Mouse (Mus musculus): ENCODE data around the gene Cdkl4. TPM values are rescaled to one million over a fixed set of nuclear protein-coding genes. Genes with fewer than 3 reads are reported as not detected.
A peak's percentile ranks its signal among the peaks of the same experiment; 100 is the strongest.

The Cdkl4 gene
- polyA plus RNA-seq, 1 experiment from 2014 or later, result 1.6 TPM

- Histone ChIP-seq H3K36me3 (ENCODE audit: insufficient read depth, low read length) (peaks cover 65% of the 10 kb centered on the region), H3K9ac (ENCODE audit: low read depth, low read length) (no peak overlapping the region), H3K4me1 (replicated peaks; ENCODE audit: insufficient read depth, low read length) (no peaks in the 10 kb centered on the region), H3K27me3 (ENCODE audit: insufficient read depth, low read length) (no peaks in the 10 kb centered on the region), H3K27ac (no peak overlapping the region), H3K4me2 (ENCODE audit: low read length) (no peak overlapping the region), H3K9me3 (replicated peaks; ENCODE audit: low read length) (no peaks in the 10 kb centered on the region), H3K4me3 (replicated peaks; ENCODE audit: low read depth, low read length) (no peak overlapping the region)
- DNase-seq (ENCODE audit: low spot score) (no peak), ATAC-seq (replicated peaks; ENCODE audit: low FRiP score, low read depth) (no peak)
- WGBS, result 92% methylated on average over 19 of the region's 19 CpGs
- TF ChIP-seq CTCF (IDR thresholded peaks at IDR 0.05; ENCODE audit: low read depth), result no peak
Measured at GRCm38 (mm10) chr17:80603079-80603625, 25.5 kb upstream of the Cdkl4 start.

GRCm38 (mm10) chr17:80601371-80601770 is 23.8 kb upstream of the Cdkl4 start:
- TF ChIP-seq CTCF (IDR thresholded peaks at IDR 0.05; ENCODE audit: low read depth), result peak; percentile 59
- ATAC-seq (replicated peaks; ENCODE audit: low FRiP score, low read depth), result no peak

GRCm38 (mm10) chr17:80583051-80583450 is 5.4 kb upstream of the Cdkl4 start:
- Histone ChIP-seq H3K36me3 (ENCODE audit: insufficient read depth, low read length) (peaks cover 24% of the 10 kb centered on the region), H3K9ac (ENCODE audit: low read depth, low read length) (no peak overlapping the region)

More at GRCm38 (mm10) chr17:80601371-80601770, 23.8 kb upstream of the Cdkl4 start:
- Histone ChIP-seq H3K4me1 (replicated peaks; ENCODE audit: insufficient read depth, low read length) (no peaks in the 10 kb centered on the region), H3K9ac (ENCODE audit: low read depth, low read length) (no peak overlapping the region), H3K9me3 (replicated peaks; ENCODE audit: low read length) (no peaks in the 10 kb centered on the region), H3K27me3 (ENCODE audit: insufficient read depth, low read length) (no peaks in the 10 kb centered on the region), H3K27ac (no peak overlapping the region), H3K4me3 (replicated peaks; ENCODE audit: low read depth, low read length) (no peak overlapping the region), H3K36me3 (ENCODE audit: insufficient read depth, low read length) (peaks cover 67% of the 10 kb centered on the region), H3K4me2 (ENCODE audit: low read length) (no peak overlapping the region)
- WGBS, result 69% methylated on average over 13 of the region's 13 CpGs
- peak; percentile 50 for DNase-seq (ENCODE audit: low spot score)

GRCm38 (mm10) chr17:80579901-80580300 is 2.3 kb upstream of the Cdkl4 start:
- Histone ChIP-seq H3K9me3 (replicated peaks; ENCODE audit: low read length) (no peaks in the 10 kb centered on the region), H3K27me3 (ENCODE audit: insufficient read depth, low read length) (no peaks in the 10 kb centered on the region), H3K27ac (no peak overlapping the region), H3K9ac (ENCODE audit: low read depth, low read length) (no peak overlapping the region), H3K4me2 (ENCODE audit: low read length) (no peak overlapping the region), H3K4me1 (replicated peaks; ENCODE audit: insufficient read depth, low read length) (peaks cover 3% of the 10 kb centered on the region; the same call in 1 of the 2 replicates), H3K4me3 (replicated peaks; ENCODE audit: low read depth, low read length) (no peak overlapping the region), H3K36me3 (ENCODE audit: insufficient read depth, low read length) (peaks cover 24% of the 10 kb centered on the region)
- ATAC-seq (replicated peaks; ENCODE audit: low FRiP score, low read depth), result peak; percentile 55
- TF ChIP-seq CTCF (IDR thresholded peaks at IDR 0.05; ENCODE audit: low read depth), result no peak
- 53% methylated on average over 6 of the region's 6 CpGs for WGBS
- DNase-seq (ENCODE audit: low spot score), result no peak

More at GRCm38 (mm10) chr17:80583051-80583450, 5.4 kb upstream of the Cdkl4 start:
- WGBS, result 95% methylated on average over 6 of the region's 6 CpGs
- ATAC-seq (replicated peaks; ENCODE audit: low FRiP score, low read depth), result no peak
- H3K9me3 ChIP-seq (replicated peaks; ENCODE audit: low read length), result no peaks in the 10 kb centered on the region
- no peak for DNase-seq (ENCODE audit: low spot score)
- no peak for TF ChIP-seq CTCF (IDR thresholded peaks at IDR 0.05; ENCODE audit: low read depth)
- no peak overlapping the region for H3K4me2 ChIP-seq (ENCODE audit: low read length)
- H3K27ac ChIP-seq, result no peak overlapping the region
- no peak overlapping the region for H3K4me3 ChIP-seq (replicated peaks; ENCODE audit: low read depth, low read length)
- H3K27me3 ChIP-seq (ENCODE audit: insufficient read depth, low read length), result no peaks in the 10 kb centered on the region
- no peaks in the 10 kb centered on the region for H3K4me1 ChIP-seq (replicated peaks; ENCODE audit: insufficient read depth, low read length)

GRCm38 (mm10) chr17:80579089-80579488 is 1.5 kb upstream of the Cdkl4 start:
- no peak for DNase-seq (ENCODE audit: low spot score)
- TF ChIP-seq CTCF (IDR thresholded peaks at IDR 0.05; ENCODE audit: low read depth), result no peak
- WGBS, result 89% methylated on average over 9 of the region's 9 CpGs
- no peak for ATAC-seq (replicated peaks; ENCODE audit: low FRiP score, low read depth)
- H3K4me2 ChIP-seq (ENCODE audit: low read length), result no peak overlapping the region
- H3K4me1 ChIP-seq (replicated peaks; ENCODE audit: insufficient read depth, low read length), result peaks cover 3% of the 10 kb centered on the region; the same call in 1 of the 2 replicates
- peaks cover 17% of the 10 kb centered on the region for H3K36me3 ChIP-seq (ENCODE audit: insufficient read depth, low read length)
- H3K27me3 ChIP-seq (ENCODE audit: insufficient read depth, low read length), result no peaks in the 10 kb centered on the region
- H3K9ac ChIP-seq (ENCODE audit: low read depth, low read length), result no peak overlapping the region
- no peak overlapping the region for H3K27ac ChIP-seq
- H3K9me3 ChIP-seq (replicated peaks; ENCODE audit: low read length), result no peaks in the 10 kb centered on the region
- no peak overlapping the region for H3K4me3 ChIP-seq (replicated peaks; ENCODE audit: low read depth, low read length)

GRCm38 (mm10) chr17:80578041-80578440 is 428 bp upstream of the Cdkl4 start:
- WGBS, result 96% methylated on average over 1 of the region's 1 CpGs
- Histone ChIP-seq H3K9ac (ENCODE audit: low read depth, low read length) (no peak overlapping the region), H3K4me2 (ENCODE audit: low read length) (no peak overlapping the region), H3K4me1 (replicated peaks; ENCODE audit: insufficient read depth, low read length) (peaks cover 3% of the 10 kb centered on the region; the same call in 1 of the 2 replicates), H3K4me3 (replicated peaks; ENCODE audit: low read depth, low read length) (no peak overlapping the region), H3K27me3 (ENCODE audit: insufficient read depth, low read length) (no peaks in the 10 kb centered on the region), H3K9me3 (replicated peaks; ENCODE audit: low read length) (no peaks in the 10 kb centered on the region), H3K36me3 (ENCODE audit: insufficient read depth, low read length) (peaks cover 8% of the 10 kb centered on the region; the same call in 1 of the 2 replicates), H3K27ac (no peak overlapping the region)
- TF ChIP-seq CTCF (IDR thresholded peaks at IDR 0.05; ENCODE audit: low read depth), result no peak
- DNase-seq (ENCODE audit: low spot score) (no peak), ATAC-seq (replicated peaks; ENCODE audit: low FRiP score, low read depth) (no peak)

Measured in kidney, postnatal 0 days (tissue).